Mouse (Mus musculus): ENCODE results near the gene Serinc1. TPM values are rescaled to one million over a fixed set of nuclear protein-coding genes. Genes with fewer than 3 reads are reported as not detected.
A peak's percentile ranks its signal among the peaks of the same experiment; 100 is the strongest.
"Not testable (repeated sequence)": the region's sequence is repeated elsewhere in the genome, so short reads cannot be mapped to it uniquely, and the experiment has no call there.

The Serinc1 gene
- 100 to 1,000 TPM; 237 to 296 TPM for total RNA-seq (2021)

DNA sequence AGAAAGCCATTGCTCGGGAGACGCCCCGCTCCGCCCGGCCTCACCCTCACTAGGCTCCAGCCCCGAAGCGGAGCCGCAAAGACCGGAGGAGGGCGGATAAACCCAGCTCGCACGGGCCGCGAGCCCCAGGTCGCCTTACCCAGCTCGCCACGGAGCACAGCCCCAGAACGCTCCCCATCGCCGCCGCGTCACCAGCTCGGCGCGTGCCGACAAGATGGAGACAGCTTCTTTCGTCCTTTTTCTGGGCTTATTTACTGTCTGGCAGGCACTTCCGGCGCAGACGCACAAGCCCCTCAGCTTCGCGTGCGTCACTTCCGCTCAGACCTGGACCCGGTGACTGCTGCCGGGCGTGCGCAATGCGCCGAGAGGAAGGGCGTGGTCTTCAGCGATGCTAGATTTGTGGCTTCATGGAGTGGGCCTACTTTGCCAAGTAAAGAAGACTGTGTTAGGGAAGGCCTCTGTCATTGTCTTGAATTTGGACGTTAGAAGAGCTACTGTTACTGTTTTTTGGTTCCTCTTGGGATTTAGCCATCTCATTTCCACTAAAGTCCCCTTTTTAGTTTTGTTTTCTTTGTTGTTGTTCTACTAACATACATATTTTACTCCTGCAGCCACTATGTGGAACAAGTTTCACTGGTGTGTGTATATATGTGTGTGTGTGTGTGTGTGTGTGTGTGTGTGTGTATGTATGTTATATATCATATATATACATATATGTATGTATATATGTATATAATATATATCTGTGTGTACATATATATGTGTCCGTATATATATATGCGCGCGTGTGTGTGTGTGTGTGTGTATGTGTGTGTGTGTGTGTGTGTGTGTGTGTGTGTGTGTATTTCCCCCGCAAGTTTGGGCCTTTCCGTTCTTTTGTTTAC is at the start of gene Serinc1:
Gene Serinc1 (minus strand): TSS at position 313 of the 884 bp plus-strand sequence.
- intact Hi-C loops (cut with DNase I) = loop anchor here (2.0 kb wide), 1 partner anchor 46 kb away; the partner anchor contains the start of gene Hsf2
- peak; percentile 88 for DNase-seq (ENCODE audit: low spot score)

- intact Hi-C loops (cut with DNase I) = no loop called here
- DNase-seq (ENCODE audit: low spot score) = no peak
Observed at GRCm38 (mm10) chr10:57576721-57577120, 44.4 kb upstream of the Serinc1 start.

DNA sequence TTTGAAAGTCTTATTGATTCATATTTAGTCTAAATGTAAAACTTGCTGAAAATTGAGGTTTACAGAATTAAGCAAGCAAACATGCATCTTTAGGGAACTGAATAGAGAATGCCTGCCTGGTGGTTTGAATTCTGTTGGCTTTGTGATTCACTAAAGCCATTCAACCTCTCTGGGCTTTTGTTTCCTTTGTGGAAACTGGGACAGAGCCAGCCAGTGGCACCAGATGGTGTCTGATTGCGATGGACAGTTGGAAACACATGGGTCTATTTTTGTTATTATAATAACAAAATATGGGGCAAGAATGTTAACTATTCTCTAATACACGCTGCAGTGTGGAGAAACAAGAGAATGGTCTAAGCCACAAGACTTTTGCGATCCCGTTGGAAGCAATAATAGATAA is 39.8 kb upstream of the Serinc1 start:
- intact Hi-C loops (cut with DNase I) = no loop called here
- no peak for DNase-seq (ENCODE audit: low spot score)

- intact Hi-C loops (cut with DNase I) = no loop called here
- DNase-seq (ENCODE audit: low spot score) = no peak
Observed at GRCm38 (mm10) chr10:57571211-57571730, 38.9 kb upstream of the Serinc1 start.

DNA sequence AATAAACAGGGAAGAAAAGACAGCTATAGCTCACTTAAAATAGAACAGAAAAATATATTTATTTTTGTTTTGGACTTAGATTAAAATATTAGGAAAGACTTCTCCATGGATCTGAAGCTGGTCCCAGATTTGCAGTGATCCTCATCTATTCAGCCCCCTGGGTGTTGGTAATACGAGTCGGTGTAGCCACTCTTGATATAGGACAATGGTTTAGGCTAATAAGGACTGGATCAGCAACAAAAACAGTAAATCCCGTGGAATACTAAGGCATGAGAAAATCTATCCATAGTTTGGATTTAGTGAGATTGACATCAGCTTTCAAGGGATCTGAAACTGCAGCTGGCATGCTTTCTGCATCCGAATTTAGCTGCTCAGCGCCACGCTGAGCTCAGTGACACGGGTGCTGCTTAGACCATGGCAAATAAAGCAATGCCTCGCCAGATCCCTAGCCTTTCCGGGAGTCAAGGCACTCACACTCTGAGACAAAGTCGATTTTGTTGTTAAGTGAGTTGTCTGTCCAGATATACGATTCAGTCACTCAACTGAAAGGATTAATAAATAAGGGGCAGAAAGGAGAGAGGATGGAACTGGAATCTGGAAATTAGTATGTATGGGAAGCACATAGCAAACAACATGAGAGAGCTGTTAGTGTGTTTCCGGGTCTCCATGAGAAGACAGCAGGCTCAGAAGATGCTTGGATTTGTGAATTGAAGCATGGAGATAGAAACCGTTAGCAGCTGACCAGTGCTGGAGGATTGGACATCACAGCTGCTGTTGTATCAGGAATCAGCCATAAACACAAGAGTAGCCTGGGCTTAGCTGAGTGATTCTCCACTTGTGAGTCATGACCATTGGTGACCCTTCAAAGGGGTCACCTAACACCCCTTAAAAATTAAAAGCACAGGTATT is 36.9 kb upstream of the Serinc1 start:
- no peak for DNase-seq (ENCODE audit: low spot score)
- intact Hi-C loops (cut with DNase I) = no loop called here

DNA sequence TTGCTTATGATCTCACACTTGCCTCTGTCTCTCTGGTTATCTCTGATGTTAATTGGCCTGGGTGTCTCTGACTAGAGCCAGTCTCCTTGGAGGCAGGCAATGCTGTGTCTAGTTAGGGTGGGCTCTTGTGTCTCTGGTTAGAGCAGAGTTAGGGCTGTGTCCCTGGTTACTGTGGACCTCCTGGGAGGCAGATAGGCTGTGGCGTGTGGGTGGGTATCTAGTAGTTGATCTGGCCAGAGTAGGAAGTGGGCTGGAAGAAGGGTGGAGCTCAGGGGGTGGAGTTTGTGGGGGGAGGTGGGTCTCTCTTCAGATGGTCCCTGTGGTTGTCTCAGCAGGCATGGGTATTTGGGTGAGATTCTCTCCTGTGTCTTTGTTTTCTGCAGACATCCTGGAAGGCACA is 33.9 kb upstream of the Serinc1 start:
- DNase-seq (ENCODE audit: low spot score) = no peak
- intact Hi-C loops (cut with DNase I) = no loop called here

DNA sequence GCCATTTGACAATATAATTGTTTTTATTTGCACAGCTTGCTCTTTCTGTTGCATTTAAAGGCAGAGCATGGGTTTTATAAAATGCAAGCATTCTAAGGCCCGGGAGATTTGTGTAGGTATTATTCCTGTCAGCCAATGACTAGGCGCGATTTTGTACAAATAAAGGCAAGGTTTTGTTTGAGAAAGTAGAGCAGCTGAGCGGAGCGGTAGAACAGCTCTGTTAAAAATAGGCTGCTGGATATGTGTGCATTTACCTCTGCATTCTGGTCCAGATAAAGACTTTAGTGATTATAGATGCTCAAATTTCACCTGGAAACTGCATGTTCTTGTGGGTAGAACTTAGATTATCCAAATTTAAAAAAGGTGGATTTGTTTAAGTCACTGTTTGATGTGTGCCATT is 25.3 kb upstream of the Serinc1 start:
- DNase-seq (ENCODE audit: low spot score) = no peak
- intact Hi-C loops (cut with DNase I) = no loop called here

GRCm38 (mm10) chr10:57553719-57554118 is 21.4 kb upstream of the Serinc1 start:
- intact Hi-C loops (cut with DNase I) = no loop called here
- DNase-seq (ENCODE audit: low spot score) = no peak

DNA sequence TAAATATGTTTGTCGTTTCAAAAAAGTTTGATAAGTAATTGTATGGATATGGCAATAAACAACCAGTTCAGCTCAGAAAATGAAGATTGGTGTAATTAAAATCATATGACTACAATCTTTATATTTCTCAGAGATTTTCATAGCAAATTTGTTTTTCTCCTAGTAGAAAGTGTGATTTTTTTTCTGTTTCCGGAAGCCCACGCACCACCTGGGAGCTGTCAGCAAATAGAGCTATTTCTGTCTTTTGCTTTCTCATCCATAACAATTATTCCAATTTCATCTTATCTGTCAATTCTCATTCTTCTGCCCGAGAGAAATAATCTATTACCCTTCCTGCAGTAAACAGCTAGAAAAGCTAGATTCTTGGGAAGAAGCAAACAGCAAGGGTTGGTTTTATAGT is 17.3 kb upstream of the Serinc1 start:
- no peak for DNase-seq (ENCODE audit: low spot score)
- intact Hi-C loops (cut with DNase I) = no loop called here

DNA sequence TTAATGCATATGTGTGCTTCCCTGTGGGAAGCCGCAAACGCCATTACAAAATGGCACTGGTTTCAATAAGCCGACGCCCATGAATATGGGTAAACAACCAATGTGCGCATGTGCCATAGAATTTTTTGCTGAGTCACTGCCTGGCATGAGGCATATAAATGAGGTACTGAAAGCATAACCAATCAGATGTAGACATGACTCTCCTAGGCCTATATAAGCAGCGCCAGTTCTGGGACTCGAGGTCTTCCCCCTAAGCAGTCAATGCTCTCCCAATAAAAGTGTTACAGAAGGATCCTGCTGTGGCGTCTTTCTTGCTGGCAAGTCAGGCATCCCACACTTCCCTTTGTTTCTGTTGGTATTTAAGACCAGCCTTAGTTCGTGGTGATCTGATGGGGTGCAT is 11.6 kb upstream of the Serinc1 start:
- intact Hi-C loops (cut with DNase I); DNase-seq (ENCODE audit: low spot score): not testable (repeated sequence)

- intact Hi-C loops (cut with DNase I) = loop anchor here (2.0 kb wide), 1 partner anchor 45 kb away; the partner anchor contains the start of gene Hsf2
Observed at GRCm38 (mm10) chr10:57531616-57532217, 613 bp downstream of the Serinc1 start.

GRCm38 (mm10) chr10:57531076-57531475 is 1.3 kb downstream of the Serinc1 start:
- intact Hi-C loops (cut with DNase I) = no loop called here
- DNase-seq (ENCODE audit: low spot score) = no peak

More at GRCm38 (mm10) chr10:57531616-57532217, 613 bp downstream of the Serinc1 start:
- no peak for DNase-seq (ENCODE audit: low spot score)

DNA sequence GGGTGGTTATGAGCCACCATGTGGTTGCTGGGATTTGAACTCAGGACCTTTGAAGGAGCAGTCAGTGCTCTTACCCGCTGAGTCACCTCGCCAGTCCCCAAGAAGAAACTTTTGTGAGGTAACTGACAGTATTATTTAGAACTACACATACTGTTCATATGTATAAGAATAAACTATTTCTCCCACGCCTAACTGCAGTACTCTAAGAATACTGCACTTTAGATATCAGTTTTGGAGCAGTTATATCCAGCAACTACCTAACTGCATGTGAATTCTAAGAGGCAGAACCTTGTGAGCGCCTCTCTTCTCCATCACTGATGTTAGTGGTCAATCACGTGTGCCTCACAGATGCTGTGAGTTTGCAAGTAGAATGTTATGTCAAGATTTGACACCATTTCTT is 5.9 kb downstream of the Serinc1 start:
- no peak for DNase-seq (ENCODE audit: low spot score)
- intact Hi-C loops (cut with DNase I) = no loop called here

GRCm38 (mm10) chr10:57515278-57515677 is 17.1 kb downstream of the Serinc1 start:
- DNase-seq (ENCODE audit: low spot score) = no peak
- intact Hi-C loops (cut with DNase I) = no loop called here

GRCm38 (mm10) chr10:57514616-57515015 is 17.7 kb downstream of the Serinc1 start:
- DNase-seq (ENCODE audit: low spot score) = no peak
- intact Hi-C loops (cut with DNase I) = no loop called here

DNA sequence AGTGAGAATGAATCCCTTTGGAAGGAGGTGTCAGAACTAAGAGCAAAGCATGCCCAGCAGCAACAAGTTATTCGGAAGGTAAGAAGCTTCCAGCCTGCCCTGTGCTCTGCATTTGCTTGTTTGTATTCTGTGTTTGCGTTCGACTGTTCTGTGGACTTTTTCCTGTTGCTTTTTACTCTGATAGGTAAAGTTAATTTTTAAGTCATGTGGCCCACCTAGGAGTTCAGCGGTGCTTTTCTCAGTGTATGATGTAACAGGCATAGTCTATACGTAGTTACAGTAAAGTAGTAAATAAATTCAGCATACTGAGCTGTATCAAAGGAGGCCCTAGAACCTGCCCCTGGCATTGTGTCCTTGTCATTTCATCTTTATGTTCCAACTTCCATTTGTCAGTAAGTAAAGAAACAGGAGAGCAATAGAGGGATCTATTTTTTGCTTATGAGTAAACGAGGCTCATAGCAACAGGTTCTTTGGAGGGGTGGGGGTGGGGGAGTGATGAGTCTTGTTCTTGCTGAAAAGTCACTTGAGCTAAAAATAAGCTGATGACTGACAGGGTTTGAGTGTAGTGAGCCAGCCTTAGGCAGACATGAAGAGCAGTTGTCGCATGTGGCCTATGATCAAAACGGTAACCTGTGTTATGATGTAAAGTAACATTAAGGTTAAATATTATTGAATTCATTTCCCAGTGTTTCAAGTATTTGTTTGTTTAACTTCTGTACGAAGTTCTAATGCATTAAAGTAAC is 32.7 kb downstream of the Serinc1 start:
- intact Hi-C loops (cut with DNase I) = no loop called here
- no peak for DNase-seq (ENCODE audit: low spot score)

- intact Hi-C loops (cut with DNase I) = no loop called here
- no peak for DNase-seq (ENCODE audit: low spot score)
Observed at GRCm38 (mm10) chr10:57492050-57492449, 40.3 kb downstream of the Serinc1 start.

GRCm38 (mm10) chr10:57488591-57488990 is 43.7 kb downstream of the Serinc1 start:
- DNase-seq (ENCODE audit: low spot score) = no peak

GRCm38 (mm10) chr10:57487201-57487600 is 45.1 kb downstream of the Serinc1 start:
- DNase-seq (ENCODE audit: low spot score) = no peak
- intact Hi-C loops (cut with DNase I) = loop anchor here (2.0 to 10.0 kb wide), 2 partner anchors 46 to 308 kb away; partner anchors contain the start of genes Serinc1 and Smpdl3a

More at GRCm38 (mm10) chr10:57488591-57488990, 43.7 kb downstream of the Serinc1 start:
- intact Hi-C loops (cut with DNase I) = loop anchor here (10.0 kb wide), 1 partner anchor 306 kb away; the partner anchor contains the start of gene Smpdl3a

All from heart, postnatal 25 days (tissue).